Mouse (Mus musculus) left cerebral cortex, postnatal 4 days (tissue): Measurements from ENCODE around the gene Rab20. TPM values are rescaled to one million over a fixed set of nuclear protein-coding genes. Genes with fewer than 3 reads are reported as not detected.
"Not testable (repeated sequence)": the region's sequence is repeated elsewhere in the genome, so short reads cannot be mapped to it uniquely, and the experiment has no call there.

Source experiments
- DNase-seq: peaks from one replicate; pipeline ENCODE4 v3.0.0-alpha.2; 2022
- intact Hi-C: fragments of 180-260 bp; cut with DNase I; formaldehyde crosslinking; loops from one replicate; pipeline ENCODE4 v1.15.1; 2025
- total RNA-seq, 2 experiments: library from RNA; stranded (reverse); gene quantifications; 2 replicates each; pipeline ENCODE4 v1.2.3; 2021

Rab20 gene
- total RNA-seq, 2 experiments from 2014 or later: 0.34 to 0.36 TPM

DNA sequence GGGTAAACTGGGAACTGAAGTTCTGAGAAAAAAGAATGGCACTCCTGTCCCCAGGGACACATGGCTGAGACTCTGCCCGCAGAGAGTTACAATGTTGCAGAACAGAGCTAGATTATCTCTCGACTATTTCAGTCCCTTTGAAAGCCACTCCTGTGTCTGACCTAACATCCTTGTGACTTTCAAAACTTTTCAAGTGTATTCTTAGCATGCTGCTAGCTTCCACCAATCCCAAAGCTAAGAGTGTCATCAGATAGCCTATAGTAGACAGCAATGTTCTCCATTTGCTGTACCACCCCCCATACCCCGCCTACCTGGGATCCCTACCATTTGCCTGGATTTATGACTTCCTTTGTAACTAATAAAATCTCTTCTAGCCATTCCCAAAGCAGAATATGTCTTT is 4.0 kb upstream of the Rab20 start:
- intact Hi-C loops: loop anchor here (5.0 to 10.0 kb wide), 2 partner anchors 58 to 235 kb away; no protein-coding TSS in a partner anchor
- no peak for DNase-seq

DNA sequence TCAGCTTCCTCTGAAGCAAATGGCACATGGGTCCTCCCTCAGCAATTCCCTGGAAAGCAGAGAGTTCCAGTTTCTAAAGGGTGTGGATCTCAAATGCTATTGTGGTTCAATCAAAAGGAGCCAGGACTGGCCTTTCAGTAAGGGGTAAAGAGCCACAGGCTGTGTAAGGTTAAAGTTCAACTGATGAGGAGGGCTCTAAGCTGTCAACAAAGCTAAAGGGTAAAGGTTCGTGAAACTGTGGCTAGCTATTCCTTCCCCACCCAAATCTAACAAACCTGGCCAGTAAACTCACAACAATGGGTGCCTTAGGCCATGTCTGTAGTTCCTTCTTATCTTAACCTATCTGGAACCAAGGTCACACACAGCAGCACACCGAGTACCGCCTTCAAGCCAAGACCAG is 3.4 kb upstream of the Rab20 start:
- no peak for DNase-seq
- intact Hi-C loops: loop anchor here (5.0 to 10.0 kb wide), 2 partner anchors 57 to 235 kb away; no protein-coding TSS in a partner anchor

DNA sequence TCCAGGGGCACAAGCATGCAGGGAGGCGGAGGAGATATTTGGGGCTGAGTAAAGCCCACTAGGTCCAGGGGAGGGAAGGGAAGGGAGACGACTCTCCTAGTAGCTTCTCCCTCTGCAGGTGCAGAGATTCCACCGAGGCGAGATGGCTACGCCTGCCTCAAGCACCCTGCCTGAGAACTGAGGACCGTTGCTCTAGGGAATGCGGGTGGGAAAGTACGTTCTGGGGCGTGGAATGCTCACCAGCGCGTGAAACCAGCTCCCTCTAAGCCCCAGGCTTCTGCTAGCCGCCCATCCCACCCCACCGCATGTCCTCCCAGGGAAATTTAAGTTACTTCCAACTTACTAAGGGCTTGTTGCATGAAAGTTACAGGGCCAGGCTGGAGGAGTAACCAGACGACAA is 1.1 kb upstream of the Rab20 start:
- intact Hi-C loops: no loop called here
- DNase-seq: no peak

DNA sequence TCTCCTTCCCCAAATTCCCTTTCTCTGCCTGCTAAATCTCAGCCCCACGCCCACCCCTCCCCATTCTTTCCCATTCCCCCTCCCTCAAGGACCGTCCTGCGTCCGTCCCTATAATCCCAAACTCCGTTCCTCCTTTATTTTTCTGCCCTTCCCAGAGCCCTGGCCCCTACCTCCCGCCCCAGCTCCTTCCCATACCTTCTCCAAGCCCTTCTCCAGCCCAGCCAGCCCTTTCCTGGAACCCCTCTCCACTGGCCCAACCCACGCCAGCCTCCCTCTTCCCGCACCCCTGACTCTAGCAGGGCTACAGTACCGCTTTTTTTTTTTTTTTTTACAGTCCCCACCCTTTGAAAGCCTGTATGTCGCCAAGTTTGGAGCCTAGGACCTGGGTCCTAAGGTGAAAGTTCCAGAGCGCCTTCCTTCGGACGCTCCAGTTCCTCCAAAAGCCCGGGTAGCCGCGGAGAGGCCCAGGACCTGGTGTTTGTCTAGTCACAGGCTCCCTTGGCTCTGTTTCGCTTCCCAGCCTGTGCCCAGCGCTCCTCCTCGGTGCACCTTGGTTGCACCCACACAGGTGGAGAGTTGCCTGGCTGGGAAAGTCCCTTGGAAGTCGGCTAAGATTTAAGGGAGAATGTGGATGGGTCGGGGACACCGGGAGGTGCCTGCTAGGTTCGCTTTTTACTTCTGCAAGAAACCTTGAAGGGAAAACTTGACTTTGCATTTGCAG is 457 bp upstream of the Rab20 start:
- DNase-seq: no peak
- intact Hi-C loops: no loop called here

DNA sequence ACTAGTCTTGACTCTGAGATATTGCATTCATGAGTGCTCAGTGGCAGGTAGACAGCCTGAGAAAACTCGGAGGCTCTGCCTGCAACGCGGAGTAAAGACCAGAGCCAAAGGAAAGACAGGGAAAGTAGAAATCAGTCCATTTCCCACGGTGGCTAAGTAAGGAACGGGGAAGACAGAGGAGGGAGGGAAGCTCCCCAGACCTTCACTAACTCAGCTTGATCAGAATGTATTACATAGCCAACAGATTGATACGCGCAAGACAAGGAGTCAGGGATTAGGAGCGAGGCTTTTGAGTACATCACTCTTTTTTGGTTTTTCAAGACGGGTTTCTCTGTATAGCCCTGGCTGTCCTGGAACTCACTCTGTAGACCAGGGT is 1.3 kb downstream of the Rab20 start:
- DNase-seq: no peak
- intact Hi-C loops: no loop called here

DNA sequence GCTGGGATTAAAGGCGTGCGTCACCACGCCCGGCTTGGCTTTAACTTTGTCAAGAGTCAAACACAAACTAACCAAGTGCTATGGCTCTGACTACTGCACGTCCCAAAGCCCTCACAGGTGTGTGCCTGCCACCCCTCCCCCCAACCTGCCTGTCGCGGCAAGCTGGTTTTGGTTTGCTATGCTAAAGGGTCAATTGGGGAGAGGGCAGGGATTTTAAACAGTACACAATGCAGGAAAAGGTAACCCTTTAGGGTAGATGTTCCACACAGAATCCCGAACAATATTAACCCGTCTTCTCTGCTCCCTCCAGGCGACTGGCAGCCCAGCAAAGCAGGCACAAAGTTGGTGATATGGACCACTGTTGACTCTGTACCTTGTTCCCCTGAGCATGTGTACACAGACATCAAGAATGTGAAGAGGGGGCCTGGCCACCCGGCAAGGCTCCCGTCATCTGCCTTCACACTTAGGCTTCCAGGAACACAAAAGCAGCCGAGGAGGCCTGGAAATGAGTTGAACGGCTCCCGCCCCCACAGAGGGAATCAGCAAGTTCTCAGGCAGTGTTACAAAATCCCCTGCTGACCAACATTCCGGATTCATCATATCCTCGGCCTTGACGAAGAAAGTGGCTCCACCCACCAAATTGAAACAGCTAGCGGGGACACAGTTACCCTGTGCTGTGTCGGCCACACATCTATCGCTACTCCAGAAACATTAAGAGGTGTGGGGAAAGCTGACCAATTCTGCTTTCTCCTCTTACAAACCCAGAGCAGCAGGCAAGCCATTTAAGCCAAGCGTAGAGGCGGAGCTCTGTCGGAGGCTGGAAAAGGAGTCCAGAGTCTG is 2.0 kb downstream of the Rab20 start:
- DNase-seq: no peak
- intact Hi-C loops: no loop called here

DNA sequence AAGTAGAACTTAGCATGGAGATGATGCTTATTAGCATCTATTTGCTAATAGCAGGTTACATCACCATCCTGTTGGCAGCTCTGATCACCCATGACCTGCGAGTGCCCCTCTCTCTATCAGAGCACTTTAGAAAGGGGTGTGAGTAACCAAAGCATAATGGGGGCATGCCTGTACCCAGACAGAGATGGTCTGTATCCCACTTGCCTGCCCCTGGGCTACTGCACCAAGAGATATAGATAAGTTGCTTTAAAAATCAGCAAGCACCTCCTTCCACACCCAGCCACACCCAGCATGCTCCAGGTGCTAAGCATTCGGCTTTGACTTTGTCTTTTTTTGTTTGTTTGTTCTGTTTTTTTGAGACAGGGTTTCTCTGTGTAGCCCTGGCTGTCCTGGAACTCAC is 2.6 kb downstream of the Rab20 start:
- DNase-seq: no peak
- intact Hi-C loops: no loop called here

DNA sequence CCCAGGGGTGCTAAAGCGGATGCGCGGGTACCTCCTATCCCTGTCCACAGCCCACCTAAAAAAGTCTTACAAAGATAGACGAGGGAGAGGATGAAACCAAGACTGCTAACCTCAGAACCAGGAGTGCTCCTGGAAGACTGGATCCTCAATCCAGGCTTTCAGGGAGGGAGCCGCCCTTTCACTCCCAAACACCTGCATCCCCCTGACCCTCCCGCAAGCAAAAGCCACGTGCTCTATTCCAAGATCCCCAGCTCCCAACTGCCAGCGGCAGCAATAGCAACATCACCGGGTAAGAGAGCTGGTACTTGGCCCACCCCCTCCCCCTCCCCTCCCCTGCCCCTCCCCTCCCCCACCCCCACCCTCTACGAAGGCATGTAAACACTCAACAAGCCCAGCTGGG is 3.1 kb downstream of the Rab20 start:
- no peak for DNase-seq
- intact Hi-C loops: no loop called here

DNA sequence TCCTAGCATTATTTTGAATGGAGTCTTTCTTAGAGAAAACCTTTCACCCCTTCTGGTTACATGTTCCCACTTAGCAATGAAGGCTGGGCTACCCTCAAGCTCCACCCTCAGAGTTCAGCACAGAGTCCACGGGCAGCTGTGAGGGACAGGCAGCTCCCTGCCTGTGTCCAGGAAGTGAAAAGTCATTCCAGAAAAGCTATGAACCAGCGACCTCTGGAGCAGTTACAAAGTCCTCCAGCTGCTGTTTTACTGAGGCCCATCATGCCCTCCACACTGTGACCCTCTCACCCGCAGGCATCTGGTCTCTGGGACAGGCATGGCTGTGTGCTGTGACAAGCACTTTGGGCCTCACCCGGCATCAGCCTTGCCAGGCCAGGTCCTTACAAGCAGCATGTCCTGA is 5.4 kb downstream of the Rab20 start:
- no peak for DNase-seq
- intact Hi-C loops: no loop called here

DNA sequence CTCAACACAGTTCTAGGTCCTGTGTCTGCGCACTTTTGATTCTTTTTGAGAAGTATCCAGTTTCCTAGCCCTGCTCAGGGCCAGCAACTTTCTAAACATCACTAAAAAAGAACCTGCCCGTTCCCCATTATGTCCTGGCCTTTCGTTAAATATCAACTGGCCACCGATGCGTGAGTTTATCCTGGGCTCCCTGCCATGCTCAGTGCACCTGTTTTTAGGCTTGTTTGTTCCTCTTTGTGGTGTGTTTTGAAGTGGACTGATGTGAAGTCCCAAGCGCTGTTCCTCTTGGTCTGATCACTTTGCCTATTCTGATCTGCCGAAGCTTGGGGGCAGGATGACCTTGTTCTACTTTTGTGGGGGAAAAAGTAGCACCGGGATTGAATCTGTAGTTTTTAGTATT is 7.2 kb downstream of the Rab20 start:
- intact Hi-C loops: no loop called here
- DNase-seq: no peak

DNA sequence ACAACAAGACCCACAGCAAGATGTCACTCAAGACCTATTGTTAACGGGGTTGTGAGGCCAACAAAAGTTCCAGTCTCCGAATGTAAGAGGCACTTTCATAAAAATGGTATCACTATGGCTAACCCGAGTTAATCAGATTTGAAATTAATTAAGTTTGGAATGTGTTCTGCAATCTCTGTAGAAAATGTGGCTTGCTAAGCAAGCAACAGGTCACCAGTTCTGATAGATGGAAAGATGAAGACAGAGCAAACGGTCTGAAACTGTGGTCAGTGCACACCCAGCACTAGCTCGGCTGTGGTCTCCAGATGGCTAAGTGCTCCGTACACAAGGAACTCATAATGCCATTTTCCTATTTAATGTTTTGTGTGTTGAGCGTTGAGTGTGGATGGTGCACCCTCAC is 7.8 kb downstream of the Rab20 start:
- DNase-seq: no peak
- intact Hi-C loops: no loop called here

DNA sequence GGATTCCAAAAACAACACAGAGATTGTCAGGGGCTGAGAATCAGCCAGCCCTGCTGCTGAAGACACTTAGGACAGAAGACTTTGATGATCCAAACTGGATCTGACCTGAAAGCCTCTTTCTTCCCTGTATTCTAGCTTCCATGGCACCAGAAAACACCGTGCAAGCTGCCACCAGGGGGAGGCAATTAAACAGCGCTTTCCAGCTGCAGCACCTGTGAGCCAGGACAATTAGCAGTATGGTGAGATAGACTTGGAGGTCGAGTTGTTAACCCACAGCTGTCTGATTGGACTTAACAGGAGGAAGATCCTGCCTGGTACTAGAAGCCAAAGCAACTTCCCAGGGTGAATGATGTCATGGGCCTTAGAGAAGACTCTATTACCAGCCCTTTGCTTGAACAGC is 9.4 kb downstream of the Rab20 start:
- intact Hi-C loops: no loop called here
- DNase-seq: peak; percentile 27

DNA sequence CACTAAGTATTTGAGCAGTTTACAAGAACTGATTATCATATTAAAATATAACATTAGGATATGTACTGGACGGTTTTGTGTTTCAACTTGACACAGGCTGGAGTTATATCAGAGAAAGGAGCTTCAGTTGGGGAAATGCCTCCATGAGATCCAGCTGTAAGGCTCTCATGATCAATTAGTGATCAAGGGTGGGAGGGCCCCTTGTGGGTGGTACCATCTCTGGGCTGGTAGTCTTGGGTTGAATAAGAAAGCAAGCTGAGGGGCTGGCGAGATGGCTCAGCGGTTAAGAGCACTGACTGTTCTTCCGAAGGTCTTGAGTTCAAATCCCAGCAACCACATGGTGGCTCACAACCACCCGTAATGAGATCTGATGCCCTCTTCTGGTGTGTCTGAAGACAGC is 12.0 kb downstream of the Rab20 start:
- intact Hi-C loops: not testable (repeated sequence)

DNA sequence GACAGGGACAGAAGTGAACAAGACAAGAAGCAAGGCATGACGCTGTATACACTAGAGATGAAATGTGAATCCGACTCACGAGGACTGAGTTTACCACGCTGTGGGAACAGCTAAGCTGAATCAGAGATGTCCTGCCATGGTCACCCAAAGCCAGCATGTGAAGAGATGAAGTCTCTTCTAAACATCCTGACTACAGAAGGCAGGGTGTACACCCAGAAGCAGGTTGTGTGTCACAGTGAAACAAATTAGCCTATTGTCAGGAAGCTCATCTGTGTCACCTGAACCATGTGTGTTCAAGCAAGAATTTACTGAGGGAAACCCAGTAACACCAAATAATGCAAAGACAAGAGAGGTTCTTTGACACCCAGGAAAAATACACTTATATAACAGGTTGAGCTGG is 12.9 kb downstream of the Rab20 start:
- intact Hi-C loops: no loop called here
- DNase-seq: no peak

More for the DNA sequence above, 12.0 kb downstream of the Rab20 start:
- DNase-seq: not testable (repeated sequence)

DNA sequence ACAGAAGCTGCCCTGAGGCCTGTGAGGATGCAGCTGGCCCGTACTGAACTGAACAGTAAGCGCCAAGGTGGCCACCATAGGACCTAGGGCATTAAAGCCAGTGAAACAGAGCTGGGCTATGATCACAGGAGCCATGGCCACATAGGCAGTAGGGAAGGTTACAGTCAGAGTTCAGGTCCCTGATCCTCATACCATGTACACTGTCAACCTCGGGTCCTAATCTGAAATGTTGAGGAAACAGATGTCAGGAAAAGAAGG is 13.9 kb downstream of the Rab20 start:
- no peak for DNase-seq
- intact Hi-C loops: no loop called here

DNA sequence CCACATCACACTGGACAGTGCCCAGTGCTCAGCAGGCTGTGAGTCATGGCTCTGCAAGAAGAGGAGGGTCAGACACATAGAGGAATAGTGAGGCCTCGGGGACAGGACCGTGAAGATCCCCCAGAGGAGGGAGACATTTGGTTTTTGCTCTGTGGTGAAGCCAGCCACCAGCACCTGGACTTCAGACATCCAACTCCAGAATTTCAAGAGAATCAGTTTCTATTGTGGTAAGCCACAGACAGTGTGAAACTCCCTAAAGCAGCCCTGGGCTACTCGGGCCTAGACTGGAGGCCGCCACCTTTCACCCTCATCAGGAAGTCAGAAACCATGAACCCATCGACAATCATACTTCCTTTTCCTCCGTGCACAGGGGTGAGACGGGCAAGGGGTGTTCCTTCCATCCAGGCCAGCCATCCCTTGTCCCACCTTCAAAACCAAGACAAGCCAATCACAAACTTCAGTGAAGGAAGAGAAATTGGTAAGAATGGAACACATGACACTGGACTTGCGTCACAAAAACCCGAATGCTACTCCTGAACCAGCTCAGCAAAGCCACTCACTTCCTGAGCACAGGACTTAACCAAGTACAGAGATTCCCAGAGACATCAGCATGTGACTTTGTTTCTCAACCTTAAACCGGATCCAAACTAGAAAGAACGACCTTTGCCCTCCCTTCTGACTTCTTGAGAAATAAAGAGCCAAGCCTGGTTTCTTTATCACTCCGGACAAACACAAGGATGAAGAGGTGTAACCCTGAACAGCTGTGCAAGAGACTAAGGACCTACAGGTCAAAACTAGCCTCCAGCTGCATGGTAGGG is 14.4 kb downstream of the Rab20 start:
- intact Hi-C loops: no loop called here
- DNase-seq: no peak

DNA sequence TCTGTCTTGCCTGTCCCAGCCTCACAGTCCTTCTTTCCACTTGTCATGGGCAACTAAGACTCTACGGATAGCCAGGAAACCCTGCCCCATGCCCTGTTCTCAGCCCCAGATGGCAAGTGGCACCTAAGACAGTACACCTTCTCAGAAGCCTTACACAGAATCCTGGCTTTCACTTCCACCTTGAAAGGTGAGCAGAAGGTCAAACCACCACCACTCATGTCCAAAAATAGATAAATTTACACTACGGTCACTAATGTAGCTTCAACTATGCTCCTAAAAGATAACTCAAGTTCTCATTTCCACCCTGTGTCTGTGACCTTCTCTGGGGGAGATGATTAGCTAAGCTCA is 15.0 kb downstream of the Rab20 start:
- no peak for DNase-seq
- intact Hi-C loops: no loop called here

DNA sequence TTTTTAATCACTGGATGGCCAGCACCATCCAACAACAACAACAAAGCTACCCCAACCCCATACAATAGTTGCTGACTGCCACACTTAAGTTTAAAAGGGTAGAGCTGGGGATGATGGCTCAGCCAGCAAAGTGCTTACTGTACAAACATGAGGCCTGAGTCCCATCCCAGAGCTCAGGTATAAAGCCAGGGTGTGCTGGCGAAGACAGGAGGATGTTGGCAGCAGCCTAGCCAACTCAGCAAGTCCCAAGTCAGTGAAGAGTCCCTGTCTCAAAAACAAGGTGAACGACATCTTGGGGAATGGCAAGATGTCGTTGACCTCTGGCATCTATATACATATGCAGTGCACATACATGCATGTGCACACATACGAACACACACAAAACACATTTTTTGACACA is 15.9 kb downstream of the Rab20 start:
- intact Hi-C loops: no loop called here
- no peak for DNase-seq

DNA sequence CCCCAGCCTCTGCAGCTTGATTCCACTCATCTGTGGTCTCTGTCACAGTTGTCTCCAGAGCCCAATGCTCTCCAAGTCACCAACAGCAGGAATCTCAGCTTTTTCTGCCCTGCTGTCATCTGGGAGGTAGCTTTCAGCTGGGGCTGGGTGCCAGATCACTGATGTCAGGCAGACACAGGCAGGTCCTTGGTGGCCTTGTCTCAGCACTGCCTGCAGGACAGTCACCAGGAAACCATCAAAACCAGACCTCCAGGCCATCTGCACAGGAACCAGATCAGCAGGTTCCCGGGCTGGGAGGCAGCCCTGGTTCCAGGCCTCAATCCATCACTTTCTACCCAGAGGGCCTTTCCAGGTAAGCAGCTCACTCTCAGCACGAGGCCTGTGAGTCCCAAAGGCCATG is 16.7 kb downstream of the Rab20 start:
- intact Hi-C loops: no loop called here
- no peak for DNase-seq

DNA sequence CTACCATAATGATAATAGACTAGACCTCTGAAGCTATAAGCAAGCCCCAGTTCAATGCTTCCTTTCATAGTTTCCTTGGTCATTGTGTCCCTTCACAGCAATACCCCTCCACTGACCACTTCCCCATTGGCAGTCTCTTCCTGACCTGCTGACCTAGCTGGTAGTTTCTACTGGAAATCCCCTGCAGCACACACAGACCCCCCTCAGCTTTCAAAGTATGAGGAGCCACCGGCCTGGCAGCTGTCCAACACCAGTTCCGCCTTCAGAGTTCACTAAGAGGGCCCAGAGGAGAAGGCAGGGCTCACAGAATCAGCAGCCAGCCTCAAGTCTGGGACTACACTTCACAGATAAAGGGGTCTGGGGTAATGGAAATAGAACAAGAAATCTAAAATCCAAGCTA is 17.6 kb downstream of the Rab20 start:
- DNase-seq: peak; percentile 29

DNA sequence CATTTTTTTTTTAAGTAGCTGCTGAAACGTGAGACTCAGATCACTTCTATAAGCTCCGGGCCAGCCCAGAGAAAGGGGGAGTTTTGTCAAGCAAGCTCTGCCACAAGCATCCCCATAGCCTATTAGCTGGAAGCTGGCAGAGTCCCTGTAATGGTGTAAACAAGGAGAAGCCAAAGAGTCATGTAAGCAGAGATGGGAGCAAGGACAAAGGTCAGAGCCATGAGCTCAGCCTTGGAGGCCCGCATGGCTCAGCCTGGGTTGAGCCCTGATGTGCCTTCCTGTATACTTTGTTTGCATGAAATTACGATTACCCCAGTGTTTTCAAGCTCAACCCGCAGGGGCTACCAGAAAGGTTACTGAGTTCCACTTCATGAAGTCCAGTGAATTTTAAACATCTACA is 19.5 kb downstream of the Rab20 start:
- intact Hi-C loops: no loop called here
- no peak for DNase-seq

More for the DNA sequence above, 17.6 kb downstream of the Rab20 start:
- intact Hi-C loops: no loop called here
